Mouse (Mus musculus): Measurements from ENCODE around the gene Fam184b. TPM values are rescaled to one million over a fixed set of nuclear protein-coding genes. Genes with fewer than 3 reads are reported as not detected.

Gene Fam184b
- polyA plus RNA-seq, 1 experiment from 2014 or later: 9.6 TPM

DNA sequence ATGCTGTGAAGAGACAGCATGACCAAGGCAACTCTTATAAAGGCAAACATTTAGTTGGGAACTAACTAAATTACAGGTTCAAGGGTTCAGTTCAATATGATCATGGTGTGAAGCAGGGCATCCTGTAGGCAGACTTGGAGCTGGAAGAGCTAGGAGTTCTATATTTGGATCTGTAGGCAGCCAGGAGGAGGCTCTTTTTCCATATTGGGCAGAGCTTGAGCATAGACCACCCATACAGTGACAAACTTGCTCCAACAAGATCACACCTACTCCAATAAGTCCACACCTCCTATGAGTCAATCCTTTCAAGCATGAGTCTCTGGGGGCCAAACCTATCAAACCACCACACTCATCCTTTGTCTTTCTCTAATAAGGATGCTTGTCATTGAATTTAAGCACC lies 9.9 kb downstream of the Fam184b start:
- H3K4me2 ChIP-seq (ENCODE audit: low read depth, low read length): no peak overlapping the region
- H3K9me3 ChIP-seq (ENCODE audit: control insufficient read depth, low read length): no peaks in the 10 kb centered on the region
- H3K4me3 ChIP-seq (ENCODE audit: low read depth, low read length): no peak overlapping the region
- no peak overlapping the region for H3K9ac ChIP-seq (replicated peaks; ENCODE audit: low read depth, low read length)
- H3K27me3 ChIP-seq (ENCODE audit: control insufficient read depth, insufficient read depth, low read length): no peaks in the 10 kb centered on the region
- H3K36me3 ChIP-seq (ENCODE audit: control insufficient read depth, insufficient read depth, low read length): no peaks in the 10 kb centered on the region
- no peak overlapping the region for H3K27ac ChIP-seq (ENCODE audit: low read depth, low read length)
- H3K4me1 ChIP-seq (ENCODE audit: control insufficient read depth, insufficient read depth, low read length): no peaks in the 10 kb centered on the region
- no peak for ATAC-seq (ENCODE audit: low read depth)

DNA sequence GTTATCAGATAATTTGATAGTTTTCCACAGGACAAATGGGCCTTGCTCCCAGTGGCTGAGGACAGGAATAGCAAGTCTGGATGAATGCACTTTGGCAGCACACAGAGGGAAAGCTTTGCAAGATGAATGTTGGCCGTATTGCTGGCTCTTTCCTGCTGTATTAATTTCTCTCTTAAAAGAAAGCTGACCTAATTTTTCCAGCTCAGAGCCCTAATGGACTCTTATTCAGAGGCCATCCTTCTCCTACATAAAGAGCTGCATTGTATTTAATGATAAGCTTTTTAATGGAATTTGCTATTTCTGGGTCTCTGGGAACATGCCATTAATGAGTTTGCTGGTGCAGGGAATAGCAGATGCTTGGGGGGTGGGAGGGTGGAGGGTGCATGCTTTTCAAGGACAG lies 11.6 kb downstream of the Fam184b start:
- ATAC-seq (ENCODE audit: low read depth): no peak
- no peak overlapping the region for H3K4me2 ChIP-seq (ENCODE audit: low read depth, low read length)
- H3K27ac ChIP-seq (ENCODE audit: low read depth, low read length): no peak overlapping the region
- H3K27me3 ChIP-seq (ENCODE audit: control insufficient read depth, insufficient read depth, low read length): no peaks in the 10 kb centered on the region
- H3K9ac ChIP-seq (replicated peaks; ENCODE audit: low read depth, low read length): no peak overlapping the region
- H3K9me3 ChIP-seq (ENCODE audit: control insufficient read depth, low read length): no peaks in the 10 kb centered on the region
- no peak overlapping the region for H3K4me3 ChIP-seq (ENCODE audit: low read depth, low read length)
- no peaks in the 10 kb centered on the region for H3K4me1 ChIP-seq (ENCODE audit: control insufficient read depth, insufficient read depth, low read length)
- WGBS: 61% methylated on average over 1 of the region's 1 CpGs
- H3K36me3 ChIP-seq (ENCODE audit: control insufficient read depth, insufficient read depth, low read length): no peaks in the 10 kb centered on the region

DNA sequence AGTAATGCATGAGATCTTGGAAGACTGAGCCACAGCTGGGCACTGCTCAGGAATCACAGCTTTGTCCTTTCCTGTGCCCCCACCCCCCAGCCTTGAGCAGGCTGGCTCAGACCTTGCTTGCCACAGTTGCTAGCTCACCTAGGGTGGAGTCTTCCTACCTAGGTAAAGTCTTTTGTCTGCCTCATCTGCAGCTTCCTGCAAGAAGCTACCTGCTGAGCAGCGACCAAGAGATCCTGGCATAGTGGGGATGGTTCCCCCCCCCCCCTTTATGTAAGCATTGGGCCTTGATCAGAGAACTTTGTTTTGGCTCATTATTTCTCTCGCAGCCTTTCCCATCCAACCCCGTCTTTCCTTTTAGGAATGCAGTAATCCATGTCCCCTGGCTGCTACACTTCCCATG lies 17.9 kb downstream of the Fam184b start:
- Histone ChIP-seq H3K4me2 (ENCODE audit: low read depth, low read length) (no peak overlapping the region), H3K9me3 (ENCODE audit: control insufficient read depth, low read length) (no peaks in the 10 kb centered on the region; the same call in 1 of the 2 replicates), H3K36me3 (ENCODE audit: control insufficient read depth, insufficient read depth, low read length) (no peaks in the 10 kb centered on the region), H3K4me3 (ENCODE audit: low read depth, low read length) (no peak overlapping the region), H3K27ac (ENCODE audit: low read depth, low read length) (no peak overlapping the region), H3K27me3 (ENCODE audit: control insufficient read depth, insufficient read depth, low read length) (no peaks in the 10 kb centered on the region), H3K9ac (replicated peaks; ENCODE audit: low read depth, low read length) (no peak overlapping the region), H3K4me1 (ENCODE audit: control insufficient read depth, insufficient read depth, low read length) (no peaks in the 10 kb centered on the region)
- no peak for ATAC-seq (ENCODE audit: low read depth)
- WGBS: 61% methylated on average over 3 of the region's 3 CpGs

DNA sequence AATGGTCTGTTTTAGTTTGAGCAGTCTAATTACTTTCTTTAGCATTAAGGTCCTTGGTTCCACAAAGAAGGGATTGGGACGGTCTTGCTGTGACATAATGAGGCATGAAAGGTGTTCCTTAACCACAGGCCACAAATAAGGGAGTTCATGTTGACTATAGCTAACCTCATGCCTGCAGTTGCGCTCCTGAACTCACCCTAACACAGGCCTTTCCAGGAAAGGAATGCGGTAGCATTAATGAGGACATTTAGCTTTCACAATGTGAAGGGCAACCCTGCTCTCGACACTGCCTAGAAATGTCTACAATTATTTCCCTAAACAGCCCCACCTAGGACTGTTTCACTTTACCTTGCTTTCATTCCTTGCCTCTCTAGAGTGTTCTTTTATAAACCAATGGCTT lies 40.4 kb downstream of the Fam184b start:
- Histone ChIP-seq H3K9ac (replicated peaks; ENCODE audit: low read depth, low read length) (no peak overlapping the region), H3K4me3 (ENCODE audit: low read depth, low read length) (no peak overlapping the region), H3K36me3 (ENCODE audit: control insufficient read depth, insufficient read depth, low read length) (no peaks in the 10 kb centered on the region), H3K4me2 (ENCODE audit: low read depth, low read length) (no peak overlapping the region), H3K9me3 (ENCODE audit: control insufficient read depth, low read length) (no peaks in the 10 kb centered on the region), H3K4me1 (ENCODE audit: control insufficient read depth, insufficient read depth, low read length) (no peaks in the 10 kb centered on the region), H3K27me3 (ENCODE audit: control insufficient read depth, insufficient read depth, low read length) (no peaks in the 10 kb centered on the region), H3K27ac (ENCODE audit: low read depth, low read length) (no peak overlapping the region)
- ATAC-seq (ENCODE audit: low read depth): no peak
- WGBS: 69% methylated on average over 4 of the region's 4 CpGs

DNA sequence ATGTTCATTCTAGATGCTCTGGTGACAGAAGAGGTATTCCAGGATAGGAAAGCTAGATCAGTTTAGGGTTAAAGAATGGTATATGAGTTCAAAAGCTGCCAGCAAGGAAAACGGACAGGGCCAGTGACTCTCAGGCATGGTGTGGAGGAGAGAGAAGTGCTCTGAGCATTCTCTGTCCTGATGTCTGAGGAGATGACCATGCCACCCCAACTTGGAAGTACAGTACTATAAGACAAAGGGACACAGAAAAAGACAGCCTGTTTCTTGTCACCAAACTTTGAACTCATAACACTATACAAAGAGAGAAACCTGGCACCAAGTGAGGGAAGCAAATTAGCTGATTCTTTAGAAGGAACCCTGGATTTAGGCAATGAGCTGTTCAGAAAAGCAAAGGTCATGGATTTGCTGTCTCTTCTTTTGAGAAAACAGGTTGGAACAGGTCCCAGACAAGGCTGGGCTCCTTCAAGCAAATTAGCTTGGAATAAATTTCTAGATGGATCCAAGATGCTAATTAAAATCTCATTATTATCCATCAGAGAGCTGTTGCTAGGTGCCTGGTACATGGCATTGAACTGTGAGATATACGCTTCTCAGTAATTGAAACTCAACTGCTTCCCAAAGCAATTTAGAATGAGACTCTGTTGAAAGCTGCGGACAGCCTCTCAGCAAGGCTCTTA lies 43.9 kb downstream of the Fam184b start:
- Histone ChIP-seq H3K9ac (replicated peaks; ENCODE audit: low read depth, low read length) (no peak overlapping the region), H3K36me3 (ENCODE audit: control insufficient read depth, insufficient read depth, low read length) (no peaks in the 10 kb centered on the region), H3K27ac (ENCODE audit: low read depth, low read length) (peak overlapping the region; percentile 52; the same call in 1 of the 2 replicates), H3K9me3 (ENCODE audit: control insufficient read depth, low read length) (no peaks in the 10 kb centered on the region), H3K4me2 (ENCODE audit: low read depth, low read length) (no peak overlapping the region), H3K4me1 (ENCODE audit: control insufficient read depth, insufficient read depth, low read length) (no peaks in the 10 kb centered on the region), H3K4me3 (ENCODE audit: low read depth, low read length) (no peak overlapping the region), H3K27me3 (ENCODE audit: control insufficient read depth, insufficient read depth, low read length) (no peaks in the 10 kb centered on the region)
- ATAC-seq (ENCODE audit: low read depth): peak; percentile 93
- 41% methylated on average over 3 of the region's 3 CpGs for WGBS

DNA sequence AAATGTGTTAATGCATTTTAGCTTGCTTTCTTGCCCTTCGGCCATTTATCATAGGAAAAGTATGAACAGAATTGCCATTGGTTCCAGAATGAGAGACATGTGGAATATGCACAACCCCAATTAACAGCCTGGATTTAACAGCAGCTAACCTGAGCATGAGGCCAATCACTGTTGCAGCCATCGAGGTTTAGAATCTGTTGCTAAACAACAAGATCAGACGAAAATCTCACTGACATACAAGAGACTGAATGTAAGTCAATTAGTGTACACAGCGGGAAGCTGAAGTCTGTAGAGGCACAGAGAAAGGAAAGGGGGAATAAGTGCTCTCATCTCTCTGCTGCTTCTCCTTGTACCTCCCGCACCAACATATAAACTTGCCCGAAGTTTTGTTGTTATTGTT lies 46.1 kb downstream of the Fam184b start:
- no peaks in the 10 kb centered on the region for H3K27me3 ChIP-seq (ENCODE audit: control insufficient read depth, insufficient read depth, low read length)
- H3K4me3 ChIP-seq (ENCODE audit: low read depth, low read length): no peak overlapping the region
- WGBS: 83% methylated on average over 6 of the region's 6 CpGs
- no peaks in the 10 kb centered on the region for H3K4me1 ChIP-seq (ENCODE audit: control insufficient read depth, insufficient read depth, low read length)
- no peaks in the 10 kb centered on the region for H3K36me3 ChIP-seq (ENCODE audit: control insufficient read depth, insufficient read depth, low read length)
- H3K27ac ChIP-seq (ENCODE audit: low read depth, low read length): no peak overlapping the region
- no peak for ATAC-seq (ENCODE audit: low read depth)
- H3K9ac ChIP-seq (replicated peaks; ENCODE audit: low read depth, low read length): no peak overlapping the region
- no peak overlapping the region for H3K4me2 ChIP-seq (ENCODE audit: low read depth, low read length)
- H3K9me3 ChIP-seq (ENCODE audit: control insufficient read depth, low read length): no peaks in the 10 kb centered on the region

DNA sequence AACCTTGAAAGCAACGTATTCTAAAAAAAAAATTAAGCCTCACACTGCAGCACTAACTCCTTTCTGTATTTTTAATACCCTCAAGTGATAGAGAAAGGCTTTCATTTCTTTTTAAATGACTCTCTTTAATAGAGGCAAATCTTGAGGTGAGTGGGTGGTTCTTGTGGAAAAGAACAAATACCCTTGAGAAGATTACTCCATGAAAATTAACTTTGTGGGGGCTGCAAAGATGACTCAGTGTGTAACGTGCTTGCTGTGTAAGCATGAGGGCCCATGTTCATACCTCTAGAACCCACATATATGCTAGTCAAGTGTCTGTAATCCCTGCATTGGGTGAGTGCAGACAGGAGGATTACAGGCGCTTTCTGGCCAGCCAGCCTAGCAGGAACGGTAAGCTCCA lies 49.3 kb downstream of the Fam184b start:
- Histone ChIP-seq H3K4me2 (ENCODE audit: low read depth, low read length) (no peak overlapping the region), H3K9ac (replicated peaks; ENCODE audit: low read depth, low read length) (no peak overlapping the region), H3K4me3 (ENCODE audit: low read depth, low read length) (no peak overlapping the region), H3K27ac (ENCODE audit: low read depth, low read length) (no peak overlapping the region), H3K9me3 (ENCODE audit: control insufficient read depth, low read length) (no peaks in the 10 kb centered on the region), H3K4me1 (ENCODE audit: control insufficient read depth, insufficient read depth, low read length) (no peaks in the 10 kb centered on the region), H3K36me3 (ENCODE audit: control insufficient read depth, insufficient read depth, low read length) (no peaks in the 10 kb centered on the region), H3K27me3 (ENCODE audit: control insufficient read depth, insufficient read depth, low read length) (no peaks in the 10 kb centered on the region)
- WGBS: 89% methylated on average over 4 of the region's 4 CpGs
- no peak for ATAC-seq (ENCODE audit: low read depth)

DNA sequence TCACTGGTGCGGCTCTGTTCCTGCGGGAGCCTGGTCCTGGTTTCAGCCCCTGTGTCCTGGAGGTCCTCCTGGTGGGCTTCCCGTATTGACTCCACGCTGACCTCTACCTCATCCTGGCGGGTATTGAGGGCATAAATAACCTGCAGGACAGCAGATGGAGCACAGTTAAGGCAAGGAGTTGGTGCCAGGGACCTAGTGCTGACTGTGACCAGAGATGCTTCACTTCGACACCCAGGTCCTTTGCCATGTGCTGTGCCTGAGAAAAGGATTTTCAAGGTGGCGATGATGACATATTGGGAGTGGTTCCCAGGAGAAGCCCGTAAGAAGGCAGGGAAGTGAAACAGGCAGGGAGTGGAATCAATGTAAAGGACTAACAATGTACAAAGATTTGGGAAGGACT lies 54.8 kb downstream of the Fam184b start:
- no peaks in the 10 kb centered on the region for H3K4me1 ChIP-seq (ENCODE audit: control insufficient read depth, insufficient read depth, low read length)
- 88% methylated on average over 8 of the region's 8 CpGs for WGBS
- H3K9me3 ChIP-seq (ENCODE audit: control insufficient read depth, low read length): no peaks in the 10 kb centered on the region
- no peak overlapping the region for H3K9ac ChIP-seq (replicated peaks; ENCODE audit: low read depth, low read length)
- no peak overlapping the region for H3K4me3 ChIP-seq (ENCODE audit: low read depth, low read length)
- no peak for ATAC-seq (ENCODE audit: low read depth)
- no peak overlapping the region for H3K27ac ChIP-seq (ENCODE audit: low read depth, low read length)
- no peaks in the 10 kb centered on the region for H3K27me3 ChIP-seq (ENCODE audit: control insufficient read depth, insufficient read depth, low read length)
- no peak overlapping the region for H3K4me2 ChIP-seq (ENCODE audit: low read depth, low read length)
- H3K36me3 ChIP-seq (ENCODE audit: control insufficient read depth, insufficient read depth, low read length): no peaks in the 10 kb centered on the region

DNA sequence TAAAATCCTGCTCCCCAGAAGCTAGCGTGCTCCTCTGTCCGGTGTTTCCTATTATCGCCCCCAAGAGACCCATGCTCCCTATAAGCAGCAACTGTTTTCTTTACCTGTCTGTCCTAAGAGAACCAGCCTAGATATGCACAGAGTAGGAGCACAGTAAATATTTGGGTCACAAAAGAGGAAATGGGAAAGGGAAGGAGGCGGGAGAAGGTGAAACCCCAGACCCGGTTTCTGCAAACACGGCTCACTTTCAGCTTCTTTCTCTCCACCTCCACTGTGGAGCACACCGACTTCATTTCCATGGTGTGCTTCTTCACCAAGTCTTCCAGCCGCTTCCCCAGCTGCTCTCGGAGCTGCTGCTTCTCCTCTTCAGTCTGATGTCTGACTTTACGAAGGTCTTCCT lies 59.1 kb downstream of the Fam184b start:
- no peak overlapping the region for H3K27ac ChIP-seq (ENCODE audit: low read depth, low read length)
- no peaks in the 10 kb centered on the region for H3K4me1 ChIP-seq (ENCODE audit: control insufficient read depth, insufficient read depth, low read length)
- no peak overlapping the region for H3K4me3 ChIP-seq (ENCODE audit: low read depth, low read length)
- no peak for ATAC-seq (ENCODE audit: low read depth)
- no peaks in the 10 kb centered on the region for H3K9me3 ChIP-seq (ENCODE audit: control insufficient read depth, low read length)
- 84% methylated on average over 10 of the region's 10 CpGs for WGBS
- no peak overlapping the region for H3K4me2 ChIP-seq (ENCODE audit: low read depth, low read length)
- H3K9ac ChIP-seq (replicated peaks; ENCODE audit: low read depth, low read length): no peak overlapping the region
- H3K27me3 ChIP-seq (ENCODE audit: control insufficient read depth, insufficient read depth, low read length): no peaks in the 10 kb centered on the region
- no peaks in the 10 kb centered on the region for H3K36me3 ChIP-seq (ENCODE audit: control insufficient read depth, insufficient read depth, low read length)

Measured in neural tube, embryonic 14.5 days (tissue).